Comparison of ENCODE assay signal across 40 mouse cellular contexts in the genomic region with DNA sequence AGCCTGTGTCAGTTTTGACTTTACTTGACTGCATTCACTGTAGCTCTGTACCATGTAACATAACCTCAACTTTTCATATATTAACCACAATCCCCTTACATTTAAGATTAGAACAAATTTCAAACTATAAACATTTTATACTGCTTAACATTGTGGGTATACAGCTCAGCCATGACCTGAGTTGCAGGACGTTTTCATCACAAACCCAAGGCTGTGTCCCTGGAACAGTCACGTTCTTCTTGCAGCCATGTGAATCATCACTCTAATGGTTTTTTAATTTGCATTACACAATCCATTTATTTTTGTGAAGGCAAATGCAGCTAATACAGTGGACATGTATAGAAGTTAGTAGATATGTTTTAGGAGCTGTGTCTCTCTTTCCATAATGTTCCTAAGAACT. TPM values are rescaled to one million over a fixed set of nuclear protein-coding genes. Genes with fewer than 3 reads are reported as not detected.
"Had no signal": no experiment of that assay in that cellular context is flagged by ENCODE, and none has a peak within 500 bp of the region (broad histone marks: within the 10 kb centered on the region; RNA-seq: fewer than 3 reads in every experiment).

No protein-coding gene starts in this region.

RNA-seq across cellular contexts. Expression of a gene that starts 1.8 kb away (rescaled TPM):
- total RNA-seq: left cerebral cortex, postnatal 10 days; left cerebral cortex, postnatal 14 days; left cerebral cortex, postnatal 25 days; left cerebral cortex, postnatal 36 days; left cerebral cortex, postnatal 4 days; liver, adult 2 months; megakaryocyte progenitor cell, adult 5-6 weeks; megakaryocyte, adult 5-6 weeks; megakaryocyte-erythroid progenitor cell, adult 5-6 weeks; midbrain, postnatal 0 days; monocyte, adult 5-6 weeks had no signal
- polyA plus RNA-seq: limb, embryonic 10.5 days; limb, embryonic 11.5 days; limb, embryonic 12.5 days; limb, embryonic 13.5 days; limb, embryonic 14.5 days; limb, embryonic 15.5 days; liver, adult 2 months; liver, embryonic 11.5 days; liver, embryonic 12.5 days; liver, embryonic 13.5 days; liver, embryonic 14.5 days; liver, embryonic 15.5 days; liver, embryonic 16.5 days; liver, postnatal 0 days; lung, adult 2 months; lung, embryonic 14.5 days; lung, embryonic 15.5 days; lung, embryonic 16.5 days; lung, postnatal 0 days; macrophage; midbrain, embryonic 10.5 days; midbrain, embryonic 11.5 days; midbrain, embryonic 12.5 days; midbrain, embryonic 13.5 days; midbrain, embryonic 14.5 days; midbrain, embryonic 15.5 days; midbrain, embryonic 16.5 days; midbrain, postnatal 0 days; myocyte; neural tube, embryonic 11.5 days; neural tube, embryonic 12.5 days had no signal

RNA-seq across cellular contexts. Expression of a gene that starts 16.2 kb away (rescaled TPM):
- total RNA-seq: left cerebral cortex, postnatal 10 days; left cerebral cortex, postnatal 14 days; left cerebral cortex, postnatal 25 days; left cerebral cortex, postnatal 36 days; left cerebral cortex, postnatal 4 days; liver, adult 2 months; megakaryocyte progenitor cell, adult 5-6 weeks; megakaryocyte, adult 5-6 weeks; megakaryocyte-erythroid progenitor cell, adult 5-6 weeks; midbrain, postnatal 0 days; monocyte, adult 5-6 weeks had no signal
- polyA plus RNA-seq: limb, embryonic 10.5 days; limb, embryonic 11.5 days; limb, embryonic 12.5 days; limb, embryonic 13.5 days; limb, embryonic 14.5 days; limb, embryonic 15.5 days; liver, adult 2 months; liver, embryonic 11.5 days; liver, embryonic 12.5 days; liver, embryonic 13.5 days; liver, embryonic 14.5 days; liver, embryonic 15.5 days; liver, embryonic 16.5 days; liver, postnatal 0 days; lung, adult 2 months; lung, embryonic 14.5 days; lung, embryonic 15.5 days; lung, embryonic 16.5 days; lung, postnatal 0 days; macrophage; midbrain, embryonic 10.5 days; midbrain, embryonic 11.5 days; midbrain, embryonic 12.5 days; midbrain, embryonic 13.5 days; midbrain, embryonic 14.5 days; midbrain, embryonic 15.5 days; midbrain, embryonic 16.5 days; midbrain, postnatal 0 days; myocyte; neural tube, embryonic 11.5 days; neural tube, embryonic 12.5 days had no signal

RNA-seq across cellular contexts. Expression of a gene that starts 22.9 kb away (rescaled TPM):
- total RNA-seq: left cerebral cortex, postnatal 10 days; left cerebral cortex, postnatal 14 days; left cerebral cortex, postnatal 25 days; left cerebral cortex, postnatal 36 days; left cerebral cortex, postnatal 4 days; liver, adult 2 months; megakaryocyte progenitor cell, adult 5-6 weeks; megakaryocyte, adult 5-6 weeks; megakaryocyte-erythroid progenitor cell, adult 5-6 weeks; midbrain, postnatal 0 days; monocyte, adult 5-6 weeks had no signal
- polyA plus RNA-seq: limb, embryonic 10.5 days; limb, embryonic 11.5 days; limb, embryonic 12.5 days; limb, embryonic 13.5 days; limb, embryonic 14.5 days; limb, embryonic 15.5 days; liver, adult 2 months; liver, embryonic 11.5 days; liver, embryonic 12.5 days; liver, embryonic 13.5 days; liver, embryonic 14.5 days; liver, embryonic 15.5 days; liver, embryonic 16.5 days; liver, postnatal 0 days; lung, adult 2 months; lung, embryonic 14.5 days; lung, embryonic 15.5 days; lung, embryonic 16.5 days; lung, postnatal 0 days; macrophage; midbrain, embryonic 10.5 days; midbrain, embryonic 11.5 days; midbrain, embryonic 12.5 days; midbrain, embryonic 13.5 days; midbrain, embryonic 14.5 days; midbrain, embryonic 15.5 days; midbrain, embryonic 16.5 days; midbrain, postnatal 0 days; myocyte; neural tube, embryonic 11.5 days; neural tube, embryonic 12.5 days had no signal
